ENCODE assay signal across 23 mouse cellular contexts in genomic region chr2:158507046-158507445, GRCm38 (mm10). TPM values are rescaled to one million over a fixed set of nuclear protein-coding genes. Genes with fewer than 3 reads are reported as not detected.
"Had no signal": no experiment of that assay in that cellular context is flagged by ENCODE, and none has a peak within 500 bp of the region (broad histone marks: within the 10 kb centered on the region; RNA-seq: fewer than 3 reads in every experiment).

No protein-coding gene starts in this region.

- DNase-seq: cerebellum, adult 2 months; cerebellum, adult 8-10 months; cerebellum, adult 9-10 months; cerebellum, adult 9-11 months; cerebellum, postnatal 10 days; cerebellum, postnatal 14 days; cerebellum, postnatal 25 days; cerebellum, postnatal 36 days; embryo, embryonic 11 days; forebrain, postnatal 0 days; gastrocnemius, adult 2 months; gastrocnemius, postnatal 10 days; gastrocnemius, postnatal 14 days; gastrocnemius, postnatal 25 days; gastrocnemius, postnatal 36 days; heart, adult 18-20 months; heart, adult 2 months had no signal

RNA-seq across cellular contexts. Expression of gene Adig, which starts 4.6 kb away (rescaled TPM):
- total RNA-seq: common myeloid progenitor, adult 5-6 weeks; forebrain, postnatal 0 days; granulocyte monocyte progenitor cell, adult 5-6 weeks had no signal

RNA-seq across cellular contexts. Expression of gene Arhgap40, which starts 5.5 kb away (rescaled TPM):
- total RNA-seq: common myeloid progenitor, adult 5-6 weeks; gastrocnemius, adult 18-20 months; gastrocnemius, adult 8-10 months; gastrocnemius, postnatal 10 days; gastrocnemius, postnatal 14 days; gastrocnemius, postnatal 25 days; gastrocnemius, postnatal 36 days; gastrocnemius, postnatal 4 days; granulocyte monocyte progenitor cell, adult 5-6 weeks; heart, adult 18-20 months; heart, adult 2 months; heart, adult 8-10 months had no signal
